Mouse (Mus musculus) hindbrain, embryonic 15.5 days (tissue): ENCODE data around the gene Chrm4. TPM values are rescaled to one million over a fixed set of nuclear protein-coding genes. Genes with fewer than 3 reads are reported as not detected.
A peak's percentile ranks its signal among the peaks of the same experiment; 100 is the strongest.

Experiments
- ATAC-seq: fragments of 200-750 bp; cut with Nextera tagmentation; 2 replicates; pipeline ENCODE4 v1.8.0; 2017; ENCODE audit warnings: low read depth, moderate number of reproducible peaks, moderate TSS enrichment; ENCODE audit not compliant: low FRiP score
- H3K27ac ChIP-seq: fragments of 300-500 bp; sonication (generic); replicated peaks from 2 replicates; pipeline ENCODE4 v1.5.1; 2015; ENCODE audit warnings: mild to moderate bottlenecking, inconsistent platforms
- H3K27me3 ChIP-seq: fragments of 300-500 bp; sonication (generic); 2 replicates; pipeline ENCODE4 v1.6.1; 2015; ENCODE audit warnings: control low read depth, inconsistent platforms
- H3K36me3 ChIP-seq: fragments of 300-500 bp; sonication (generic); 2 replicates; pipeline ENCODE4 v1.6.1; 2015; ENCODE audit warnings: control low read depth, inconsistent platforms
- H3K4me1 ChIP-seq: fragments of 300-500 bp; sonication (generic); replicated peaks from 2 replicates; pipeline ENCODE4 v1.6.1; 2015; ENCODE audit warnings: control low read depth, inconsistent platforms
- H3K4me2 ChIP-seq: fragments of 300-500 bp; sonication (generic); 2 replicates; pipeline ENCODE4 v1.6.1; 2015; ENCODE audit warnings: moderate library complexity, mild to moderate bottlenecking, inconsistent platforms
- H3K4me3 ChIP-seq: fragments of 300-500 bp; sonication (generic); 2 replicates; pipeline ENCODE4 v1.5.1; 2015; ENCODE audit warnings: mild to moderate bottlenecking, inconsistent platforms
- H3K9ac ChIP-seq: fragments of 300-500 bp; sonication (generic); 2 replicates; pipeline ENCODE4 v1.6.1; 2015; ENCODE audit warnings: inconsistent platforms
- H3K9me3 ChIP-seq: fragments of 300-500 bp; sonication (generic); 2 replicates; pipeline ENCODE4 v1.6.1; 2016; ENCODE audit warnings: control low read depth, inconsistent platforms
- WGBS: fragments of 180-500 bp; shearing (Covaris S2); methylation state at CpG from one replicate; pipeline ENCODE4 v1.1.7; 2015; 5-methylcytosine and 5-hydroxymethylcytosine counted together
- polyA plus RNA-seq: library from polyadenylated mRNA; unstranded; fragments of >200 nt; fragmentation: Nextera tagmentation; extraction: Ambion mirVana; gene quantifications from 2 replicates; pipeline ENCODE4 v1.2.1, GENCODE M21; 2015

The Chrm4 gene
- polyA plus RNA-seq, 1 experiment from 2014 or later = 1.2 TPM

DNA sequence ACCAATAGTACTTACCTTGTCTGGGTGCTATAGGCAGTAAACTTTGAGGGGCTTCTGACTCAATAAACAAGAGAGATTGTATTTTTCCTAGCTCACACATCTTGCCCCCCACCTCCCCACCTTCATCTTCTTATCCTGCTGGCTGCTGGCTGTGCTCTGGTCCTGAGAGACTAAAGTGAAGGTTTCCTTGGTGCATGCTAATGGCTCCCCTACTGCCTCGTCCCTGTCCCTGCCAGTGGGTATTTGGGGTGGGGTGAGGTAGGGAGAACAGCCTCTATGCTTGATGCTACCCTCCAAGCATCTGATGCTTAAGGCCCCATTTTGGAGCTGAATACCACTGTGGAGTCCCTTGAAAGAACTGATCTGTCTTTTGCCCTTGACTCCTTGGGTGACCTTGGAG, 2.3 kb upstream of the Chrm4 start:
- no peak for ATAC-seq
- Histone ChIP-seq H3K27ac (no peak overlapping the region), H3K4me2 (no peak overlapping the region), H3K27me3 (peaks cover 35% of the 10 kb centered on the region), H3K4me3 (no peak overlapping the region), H3K4me1 (peaks cover 30% of the 10 kb centered on the region), H3K9ac (no peak overlapping the region), H3K36me3 (no peaks in the 10 kb centered on the region), H3K9me3 (no peaks in the 10 kb centered on the region)
- 59% methylated on average over 1 of the region's 1 CpGs for WGBS

DNA sequence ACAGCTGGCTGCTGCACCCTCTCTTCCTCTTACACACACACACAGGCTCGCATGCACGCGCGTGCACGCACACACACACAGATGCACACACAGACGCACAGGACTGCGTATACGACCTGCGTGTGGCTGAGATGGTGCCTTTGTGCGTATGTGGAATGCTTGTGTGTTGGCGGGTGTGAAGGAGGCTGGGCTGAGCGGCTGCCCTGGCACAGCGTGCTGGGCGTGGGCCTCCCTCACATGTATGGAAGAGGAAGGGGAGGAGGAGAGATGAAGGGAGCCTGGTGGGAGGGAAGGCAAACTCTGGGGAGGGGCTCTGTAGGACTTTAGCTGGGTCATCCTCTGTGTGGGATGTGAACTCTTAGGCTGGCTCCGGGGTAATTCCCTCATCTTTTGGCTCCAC, 1.6 kb upstream of the Chrm4 start:
- Histone ChIP-seq H3K9me3 (no peaks in the 10 kb centered on the region), H3K9ac (no peak overlapping the region)
- 84% methylated on average over 15 of the region's 15 CpGs for WGBS

DNA sequence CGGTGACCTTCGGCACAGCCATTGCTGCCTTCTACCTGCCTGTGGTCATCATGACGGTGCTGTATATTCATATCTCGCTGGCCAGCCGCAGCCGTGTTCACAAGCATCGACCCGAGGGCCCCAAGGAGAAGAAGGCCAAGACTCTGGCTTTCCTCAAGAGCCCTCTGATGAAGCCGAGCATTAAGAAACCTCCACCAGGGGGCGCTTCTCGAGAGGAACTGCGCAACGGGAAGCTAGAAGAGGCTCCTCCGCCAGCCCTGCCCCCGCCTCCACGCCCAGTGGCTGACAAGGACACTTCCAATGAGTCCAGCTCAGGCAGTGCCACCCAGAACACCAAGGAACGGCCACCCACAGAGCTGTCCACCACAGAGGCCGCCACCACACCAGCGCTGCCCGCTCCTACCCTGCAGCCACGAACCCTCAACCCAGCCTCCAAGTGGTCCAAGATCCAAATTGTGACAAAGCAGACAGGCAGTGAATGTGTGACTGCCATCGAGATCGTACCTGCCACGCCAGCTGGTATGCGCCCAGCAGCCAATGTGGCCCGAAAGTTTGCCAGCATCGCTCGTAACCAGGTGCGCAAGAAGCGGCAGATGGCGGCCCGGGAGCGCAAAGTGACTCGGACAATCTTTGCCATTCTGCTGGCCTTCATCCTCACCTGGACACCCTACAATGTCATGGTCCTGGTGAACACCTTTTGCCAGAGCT, 931 bp downstream of the Chrm4 start:
- H3K9ac ChIP-seq = no peak overlapping the region
- 43% methylated on average over 34 of the region's 34 CpGs for WGBS
- no peaks in the 10 kb centered on the region for H3K36me3 ChIP-seq
- H3K27ac ChIP-seq = no peak overlapping the region
- ATAC-seq = no peak
- no peak overlapping the region for H3K4me3 ChIP-seq
- peaks cover 40% of the 10 kb centered on the region for H3K4me1 ChIP-seq
- H3K27me3 ChIP-seq = peaks cover 14% of the 10 kb centered on the region
- H3K4me2 ChIP-seq = peak overlapping the region; percentile 20; the same call in 1 of the 2 replicates
- H3K9me3 ChIP-seq = no peaks in the 10 kb centered on the region

More for the DNA sequence above, 1.6 kb upstream of the Chrm4 start:
- no peak overlapping the region for H3K4me2 ChIP-seq
- H3K27me3 ChIP-seq = peaks cover 28% of the 10 kb centered on the region
- H3K36me3 ChIP-seq = no peaks in the 10 kb centered on the region
- H3K4me3 ChIP-seq = no peak overlapping the region
- H3K4me1 ChIP-seq = peaks cover 37% of the 10 kb centered on the region
- no peak overlapping the region for H3K27ac ChIP-seq
- no peak for ATAC-seq

DNA sequence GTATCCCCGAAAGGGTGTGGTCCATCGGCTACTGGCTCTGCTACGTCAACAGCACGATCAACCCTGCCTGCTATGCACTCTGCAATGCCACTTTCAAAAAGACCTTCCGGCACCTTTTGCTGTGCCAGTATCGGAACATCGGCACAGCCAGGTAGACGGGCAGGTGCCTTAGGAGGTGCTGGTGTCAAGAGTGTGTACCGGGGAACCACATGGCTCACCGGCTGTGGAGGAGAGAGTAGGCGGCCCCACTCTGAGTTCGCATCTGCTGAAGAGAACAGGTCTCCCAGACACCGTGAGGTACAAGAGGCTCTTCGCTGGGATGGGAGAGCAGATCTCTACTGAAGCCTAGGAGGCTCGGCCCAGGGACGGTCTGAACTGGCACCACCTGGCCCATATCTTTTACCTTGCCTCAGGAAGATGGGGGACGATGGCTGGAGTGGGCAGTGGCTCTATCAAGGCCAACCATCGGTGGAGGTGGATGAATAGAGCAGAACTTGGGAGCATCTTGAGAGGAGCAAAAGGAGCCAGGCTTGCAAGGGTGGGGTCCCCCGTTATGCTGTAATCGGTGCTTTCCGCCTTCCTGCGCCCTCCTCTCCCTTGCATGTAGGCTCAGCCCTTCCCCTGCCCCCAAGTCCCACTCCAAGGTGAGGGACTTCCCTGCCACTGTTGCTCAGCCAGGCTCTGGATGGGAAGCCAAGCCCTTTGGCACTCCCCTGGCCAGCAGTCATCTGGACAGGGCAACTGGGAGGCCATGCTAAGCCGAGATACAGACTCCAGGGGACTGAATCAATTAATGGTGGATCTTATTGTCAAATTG, 1.7 kb downstream of the Chrm4 start:
- Histone ChIP-seq H3K27me3 (peaks cover 9% of the 10 kb centered on the region), H3K36me3 (no peaks in the 10 kb centered on the region), H3K9ac (no peak overlapping the region), H3K4me1 (peaks cover 35% of the 10 kb centered on the region), H3K4me3 (no peak overlapping the region), H3K4me2 (no peak overlapping the region), H3K27ac (no peak overlapping the region), H3K9me3 (no peaks in the 10 kb centered on the region)
- no peak for ATAC-seq
- 71% methylated on average over 23 of the region's 23 CpGs for WGBS

DNA sequence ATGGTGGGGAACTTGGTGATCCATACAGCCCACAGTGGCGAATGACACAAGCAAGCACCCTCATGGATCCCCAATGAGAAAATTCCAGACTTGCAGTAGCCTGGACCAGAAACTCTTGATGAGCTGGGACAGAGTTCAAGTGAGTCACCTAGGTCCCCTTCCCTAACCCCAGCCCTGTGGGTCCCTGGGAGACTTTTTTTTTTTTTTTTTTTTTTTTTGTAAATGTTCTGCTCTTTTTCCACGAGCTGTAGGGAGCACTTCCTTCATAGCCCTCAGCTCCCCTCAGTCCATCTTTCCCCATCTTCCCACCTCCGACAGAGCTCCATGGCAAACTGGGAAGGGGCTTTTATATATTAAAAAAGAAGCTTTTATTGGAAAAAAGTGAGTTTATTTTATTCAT, 2.4 kb downstream of the Chrm4 start:
- Histone ChIP-seq H3K9me3 (no peaks in the 10 kb centered on the region), H3K9ac (no peak overlapping the region), H3K27me3 (peaks cover 7% of the 10 kb centered on the region), H3K4me1 (peaks cover 33% of the 10 kb centered on the region), H3K4me3 (peak overlapping the region; percentile 53; the same call in 1 of the 2 replicates), H3K4me2 (peak overlapping the region; percentile 81), H3K36me3 (no peaks in the 10 kb centered on the region), H3K27ac (no peak overlapping the region)
- no peak for ATAC-seq
- WGBS = 51% methylated on average over 3 of the region's 3 CpGs

DNA sequence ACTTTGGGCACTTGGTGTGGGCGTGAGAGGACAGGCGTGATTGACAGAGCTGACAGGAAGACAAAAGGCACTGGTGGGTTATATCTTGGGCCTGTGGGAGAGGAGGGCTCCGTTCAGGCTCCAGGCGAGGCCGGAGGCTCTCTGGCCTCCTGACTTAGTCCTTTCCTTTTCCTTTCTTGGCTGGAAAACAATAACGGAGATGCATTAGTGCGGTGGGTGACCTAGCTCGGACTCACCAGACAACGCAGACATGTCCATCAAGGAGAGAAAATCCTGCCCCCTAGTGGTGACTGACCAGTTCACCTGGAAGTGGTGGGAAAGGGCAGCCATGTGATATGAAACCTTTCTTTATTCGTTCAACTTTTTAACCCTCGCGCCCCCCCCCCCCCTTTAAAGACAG, 2.9 kb downstream of the Chrm4 start:
- H3K27me3 ChIP-seq = peaks cover 2% of the 10 kb centered on the region; the same call in 1 of the 2 replicates
- peaks cover 33% of the 10 kb centered on the region for H3K4me1 ChIP-seq
- H3K9me3 ChIP-seq = no peaks in the 10 kb centered on the region
- WGBS = 7% methylated on average over 12 of the region's 12 CpGs
- peak overlapping the region; percentile 62; the same call in 1 of the 2 replicates for H3K9ac ChIP-seq
- H3K4me3 ChIP-seq = peak overlapping the region; percentile 53
- H3K4me2 ChIP-seq = peak overlapping the region; percentile 81
- no peaks in the 10 kb centered on the region for H3K36me3 ChIP-seq
- ATAC-seq = no peak
- H3K27ac ChIP-seq = no peak overlapping the region

DNA sequence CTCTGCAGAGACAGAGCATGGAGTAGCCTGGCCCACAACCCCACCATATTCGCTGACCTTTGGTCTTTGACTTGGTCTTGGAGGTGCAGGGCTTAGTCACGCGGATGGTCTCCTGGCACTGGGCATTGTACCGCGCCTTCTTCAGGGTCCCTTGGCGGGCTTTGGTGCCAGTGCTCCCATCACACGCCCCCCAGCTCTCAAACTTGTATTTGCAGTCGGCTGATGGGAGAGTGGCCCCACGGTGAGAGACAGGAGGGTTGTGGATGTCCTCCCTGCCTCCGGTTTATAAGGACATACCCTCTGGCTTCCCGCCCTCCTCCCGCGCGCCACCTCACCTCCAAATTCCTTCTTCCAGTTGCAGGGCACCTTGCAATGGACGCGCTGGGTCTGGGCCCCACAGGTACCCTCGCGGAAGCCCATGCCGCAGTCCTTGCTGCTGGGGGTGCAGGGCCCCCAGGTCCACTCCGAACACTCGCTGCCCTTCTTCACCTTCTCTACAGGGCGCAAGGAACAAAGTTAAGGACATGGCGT, 3.8 kb downstream of the Chrm4 start:
- no peaks in the 10 kb centered on the region for H3K9me3 ChIP-seq
- ATAC-seq = no peak
- H3K4me1 ChIP-seq = peaks cover 33% of the 10 kb centered on the region
- H3K4me3 ChIP-seq = peak overlapping the region; percentile 53
- H3K27me3 ChIP-seq = no peaks in the 10 kb centered on the region
- peak overlapping the region; percentile 81 for H3K4me2 ChIP-seq
- peak overlapping the region; percentile 62 for H3K9ac ChIP-seq
- 2% methylated on average over 23 of the region's 23 CpGs for WGBS
- H3K27ac ChIP-seq = 0 out of 2 replicates have a peak overlapping the region, but pooled peaks have one; percentile 74
- H3K36me3 ChIP-seq = no peaks in the 10 kb centered on the region

DNA sequence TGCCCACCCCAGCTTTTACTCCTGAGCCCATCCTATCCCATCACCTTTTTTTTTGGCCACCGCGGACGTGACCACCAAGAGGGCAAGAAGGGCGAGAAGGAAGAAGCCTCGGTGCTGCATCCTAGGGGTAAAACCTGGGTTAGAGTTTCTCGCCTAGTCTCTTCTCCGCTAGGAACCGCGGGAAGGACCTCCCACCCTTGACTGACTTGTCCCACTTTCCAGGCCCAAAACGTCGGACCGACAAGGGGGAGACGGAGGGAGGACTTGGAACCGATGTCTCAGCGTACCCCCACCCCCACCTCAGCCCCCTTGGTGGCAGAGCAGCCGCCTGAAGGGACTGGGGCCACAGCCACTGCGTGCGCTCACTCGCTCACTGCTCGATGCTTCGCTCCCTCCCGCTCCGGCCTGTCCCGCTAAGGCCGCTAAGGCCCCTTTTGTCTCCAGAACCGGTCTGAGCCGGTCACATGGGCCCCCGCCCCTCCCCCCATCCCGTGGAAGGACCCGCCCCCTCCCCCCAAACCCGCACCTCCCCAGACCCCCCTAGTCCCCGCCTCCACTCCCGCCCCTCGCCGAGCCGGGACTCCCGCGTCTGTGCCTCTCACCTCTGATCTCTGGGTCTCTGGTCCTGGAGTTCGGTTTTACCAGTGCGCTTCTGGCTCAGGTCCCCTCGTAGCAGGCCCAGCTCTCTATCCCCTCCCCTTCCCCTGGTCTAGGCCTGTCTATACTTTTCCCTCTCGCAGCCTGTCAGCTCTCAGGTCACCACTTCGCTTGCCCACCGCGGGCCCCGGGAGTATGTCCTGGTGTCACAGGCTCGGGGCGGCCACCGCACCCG, 4.5 kb downstream of the Chrm4 start:
- Histone ChIP-seq H3K4me1 (peaks cover 33% of the 10 kb centered on the region), H3K36me3 (peaks cover under 1% of the 10 kb centered on the region; the same call in 1 of the 2 replicates), H3K27me3 (no peaks in the 10 kb centered on the region), H3K9me3 (no peaks in the 10 kb centered on the region), H3K4me3 (peak overlapping the region; percentile 53), H3K27ac (peak overlapping the region; percentile 74), H3K4me2 (peak overlapping the region; percentile 81), H3K9ac (peak overlapping the region; percentile 62)
- under 1% methylated on average over 42 of the region's 50 CpGs for WGBS
- ATAC-seq = peak; percentile 78

DNA sequence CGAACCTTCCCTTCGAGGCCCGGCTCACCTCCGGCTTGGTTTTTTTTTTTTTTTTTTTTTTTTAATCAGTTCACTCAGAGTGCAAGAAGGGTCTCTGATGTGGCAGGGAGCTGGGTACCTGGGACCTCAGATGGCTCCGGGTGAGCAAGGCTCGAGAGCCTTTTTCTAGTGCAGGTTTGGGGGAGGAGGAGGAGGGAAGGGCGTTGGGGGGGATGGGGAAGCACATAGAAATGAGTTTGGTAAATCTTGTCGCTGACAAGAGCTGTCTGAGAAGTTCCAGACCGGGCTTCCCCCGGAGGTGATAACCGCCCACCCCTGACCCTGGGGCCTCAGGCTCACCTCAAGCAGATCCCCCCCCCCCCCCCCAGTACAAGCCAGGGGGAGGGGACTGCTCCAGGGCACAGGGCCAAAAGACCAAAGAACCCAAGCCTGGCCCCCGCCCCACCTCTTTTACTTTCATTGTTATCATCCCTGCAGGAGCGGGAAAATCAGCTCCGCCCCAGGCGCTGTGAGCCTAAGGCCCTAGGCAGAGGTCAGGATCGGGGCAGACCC, 5.2 kb downstream of the Chrm4 start, which contains the start of gene Mdk:
Gene Mdk, minus strand, starts transcription at position 138 of the 552 bp plus-strand sequence.
- ATAC-seq = no peak; the same call in 1 of the 2 replicates
- Histone ChIP-seq H3K36me3 (peaks cover 7% of the 10 kb centered on the region; the same call in 1 of the 2 replicates), H3K9ac (peak within 1 kb of the TSS; percentile 62), H3K27ac (peak within 1 kb of the TSS; percentile 74), H3K9me3 (no peaks in the 10 kb centered on the region), H3K4me1 (peaks cover 33% of the 10 kb centered on the region), H3K4me2 (peak within 1 kb of the TSS; percentile 81), H3K4me3 (peak within 1 kb of the TSS; percentile 53), H3K27me3 (no peaks in the 10 kb centered on the region)
- WGBS = 10% methylated on average over 16 of the region's 16 CpGs

DNA sequence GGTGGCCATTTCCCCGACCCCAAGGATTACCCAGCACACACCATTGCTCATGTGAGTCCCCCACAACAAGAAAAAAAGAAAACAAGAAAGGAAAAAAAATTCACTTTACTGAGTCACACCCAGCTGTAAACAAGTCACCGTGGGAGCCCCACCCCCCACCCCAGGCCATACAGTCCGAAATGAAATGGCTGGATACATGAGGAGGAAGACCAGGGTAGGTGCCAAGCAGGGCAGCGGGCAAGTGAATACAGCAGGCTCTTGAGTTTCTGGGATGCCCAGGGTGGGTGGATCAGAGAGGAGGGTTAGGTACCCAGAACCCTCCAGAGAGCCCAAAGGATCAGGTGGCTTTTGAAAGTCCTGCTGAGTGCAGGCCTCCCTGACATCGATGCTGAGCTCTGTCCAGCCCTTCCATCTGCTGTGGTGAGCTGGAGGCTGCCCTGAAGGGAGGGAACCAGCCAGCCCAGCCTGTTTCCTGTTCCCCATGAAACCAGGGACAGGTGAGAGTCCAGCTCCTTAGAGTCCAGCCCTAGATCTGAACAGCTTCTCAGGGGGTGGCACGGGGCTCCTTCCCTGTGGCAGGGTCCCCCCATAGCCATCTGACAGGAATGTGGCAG, 5.8 kb downstream of the Chrm4 start:
- H3K4me1 ChIP-seq = peaks cover 32% of the 10 kb centered on the region

DNA sequence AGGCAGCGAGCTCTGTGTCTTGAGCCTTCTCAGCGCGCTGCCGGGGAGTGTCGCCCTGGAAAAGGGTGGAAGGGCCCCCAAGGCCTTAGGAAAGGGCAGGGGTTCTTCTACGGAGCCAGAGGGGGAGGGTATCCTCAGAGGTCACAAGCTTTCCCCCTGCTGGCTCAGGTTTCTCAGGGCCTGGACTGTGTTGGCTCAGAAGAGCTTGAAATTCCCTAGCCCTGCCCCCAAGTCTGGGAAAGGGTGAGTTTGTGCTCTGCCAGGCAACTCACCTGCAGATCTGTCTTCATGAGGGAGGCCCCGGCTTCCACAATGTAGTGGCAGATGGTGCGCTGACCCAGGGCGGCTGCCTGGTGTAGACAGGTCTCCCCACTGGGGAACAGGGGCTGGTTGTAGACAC, 6.4 kb downstream of the Chrm4 start:
- Histone ChIP-seq H3K4me3 (no peak overlapping the region), H3K9me3 (no peaks in the 10 kb centered on the region), H3K9ac (no peak overlapping the region), H3K4me1 (peaks cover 28% of the 10 kb centered on the region), H3K27ac (no peak overlapping the region), H3K27me3 (no peaks in the 10 kb centered on the region), H3K4me2 (no peak overlapping the region), H3K36me3 (peaks cover 16% of the 10 kb centered on the region; the same call in 1 of the 2 replicates)
- no peak for ATAC-seq
- WGBS = 37% methylated on average over 9 of the region's 9 CpGs

More for the DNA sequence above, 5.8 kb downstream of the Chrm4 start:
- 18% methylated on average over 6 of the region's 6 CpGs for WGBS
- no peaks in the 10 kb centered on the region for H3K27me3 ChIP-seq
- ATAC-seq = no peak
- no peak overlapping the region for H3K9ac ChIP-seq
- H3K4me3 ChIP-seq = no peak overlapping the region
- H3K36me3 ChIP-seq = peaks cover 11% of the 10 kb centered on the region; the same call in 1 of the 2 replicates
- no peaks in the 10 kb centered on the region for H3K9me3 ChIP-seq
- no peak overlapping the region for H3K27ac ChIP-seq
- H3K4me2 ChIP-seq = peak overlapping the region; percentile 81; the same call in 1 of the 2 replicates
